Mouse (Mus musculus) midbrain, postnatal 0 days (tissue): ENCODE results near the gene Pltp. TPM values are rescaled to one million over a fixed set of nuclear protein-coding genes. Genes with fewer than 3 reads are reported as not detected.

Experiments
- ATAC-seq: fragments of 200-750 bp; cut with Nextera tagmentation; 2 replicates; pipeline ENCODE4 v1.8.0; 2017; ENCODE audit warnings: moderate number of reproducible peaks, mild to moderate bottlenecking, moderate TSS enrichment, moderate library complexity; ENCODE audit not compliant: low FRiP score
- DNase-seq: peaks from one replicate; pipeline ENCODE4 v3.0.0-alpha.2; 2015; ENCODE audit warnings: low spot score
- H3K27ac ChIP-seq: fragments of 300-500 bp; sonication (generic); 2 replicates; pipeline ENCODE4 v1.5.1; 2014; ENCODE audit warnings: low read depth, mild to moderate bottlenecking, low read length, mixed read lengths
- H3K27me3 ChIP-seq: fragments of 300-500 bp; sonication (generic); 2 replicates; pipeline ENCODE4 v1.6.1; 2014; ENCODE audit warnings: low read length, control low read depth, mixed read lengths; ENCODE audit not compliant: insufficient read depth
- H3K36me3 ChIP-seq: fragments of 300-500 bp; sonication (generic); 2 replicates; pipeline ENCODE4 v1.6.1; 2014; ENCODE audit warnings: low read length, control low read depth, mixed read lengths; ENCODE audit not compliant: insufficient read depth
- H3K4me1 ChIP-seq: fragments of 300-500 bp; sonication (generic); 2 replicates; pipeline ENCODE4 v1.6.1; 2014; ENCODE audit warnings: mild to moderate bottlenecking, control low read depth, antibody characterized with exemption, low read length, mixed read lengths; ENCODE audit not compliant: insufficient read depth
- H3K4me2 ChIP-seq: fragments of 300-500 bp; sonication (generic); 2 replicates; pipeline ENCODE4 v1.6.1; 2014; ENCODE audit warnings: low read depth, mild to moderate bottlenecking, low read length, mixed read lengths; ENCODE audit not compliant: poor library complexity, severe bottlenecking
- H3K4me3 ChIP-seq: fragments of 300-500 bp; sonication (generic); 2 replicates; pipeline ENCODE4 v1.5.1; 2014; ENCODE audit warnings: low read depth, mild to moderate bottlenecking, low read length, moderate library complexity
- H3K9ac ChIP-seq: fragments of 300-500 bp; sonication (generic); replicated peaks from 2 replicates; pipeline ENCODE4 v1.6.1; 2014; ENCODE audit warnings: mild to moderate bottlenecking, low read length, moderate library complexity, mixed read lengths; ENCODE audit not compliant: poor library complexity, severe bottlenecking
- H3K9me3 ChIP-seq: fragments of 300-500 bp; sonication (generic); 2 replicates; pipeline ENCODE4 v1.6.1; 2016; ENCODE audit warnings: low read length, control low read depth
- CTCF ChIP-seq: IDR thresholded peaks from 2 replicates; pipeline ENCODE4 v1.5.1; 2016; ENCODE audit warnings: antibody characterized with exemption, mild to moderate bottlenecking
- WGBS: fragments of 180-500 bp; shearing (Covaris S2); extraction: QIAGEN DNeasy Blood & Tissue Kit; methylation state at CpG from one replicate; pipeline ENCODE4 v1.1.7; 2014; 5-methylcytosine and 5-hydroxymethylcytosine counted together
- polyA plus RNA-seq: library from polyadenylated mRNA; unstranded; fragments of >200 nt; fragmentation: Nextera tagmentation; extraction: Ambion mirVana; gene quantifications from 2 replicates; pipeline ENCODE4 v1.2.1, GENCODE M21; 2015
- total RNA-seq: library from RNA; depleted of rRNA; stranded (reverse); fragments of >200 nt; gene quantifications from 2 replicates; pipeline ENCODE4 v1.2.3, GENCODE M21; 2014

The Pltp gene
- total and polyA plus RNA-seq, 2 experiments from 2014 or later = 55.5 to 85.5 TPM

GRCm38 (mm10) chr2:164874239-164874769 is 16.8 kb upstream of the Pltp start:
- H3K9ac ChIP-seq = no peak overlapping the region
- DNase-seq (no peak), ATAC-seq (no peak)
- no peak overlapping the region for H3K4me2 ChIP-seq
- H3K4me1 ChIP-seq = peaks cover 9% of the 10 kb centered on the region; the same call in 1 of the 2 replicates
- no peaks in the 10 kb centered on the region for H3K9me3 ChIP-seq
- no peak for TF ChIP-seq CTCF
- no peak overlapping the region for H3K27ac ChIP-seq
- WGBS = 43% methylated on average over 1 of the region's 1 CpGs
- H3K36me3 ChIP-seq = no peaks in the 10 kb centered on the region
- H3K4me3 ChIP-seq = no peak overlapping the region
- no peaks in the 10 kb centered on the region for H3K27me3 ChIP-seq

- Histone ChIP-seq H3K4me3 (no peak overlapping the region), H3K4me2 (no peak overlapping the region), H3K27me3 (no peaks in the 10 kb centered on the region), H3K9me3 (no peaks in the 10 kb centered on the region), H3K36me3 (no peaks in the 10 kb centered on the region), H3K9ac (no peak overlapping the region), H3K4me1 (peaks cover 6% of the 10 kb centered on the region; the same call in 1 of the 2 replicates), H3K27ac (no peak overlapping the region)
- no peak for DNase-seq
- no peak for ATAC-seq
- no peak for TF ChIP-seq CTCF
- 79% methylated on average over 3 of the region's 3 CpGs for WGBS
Observed at GRCm38 (mm10) chr2:164873621-164874020, 16.1 kb upstream of the Pltp start.

- TF ChIP-seq CTCF = no peak
- 56% methylated on average over 6 of the region's 6 CpGs for WGBS
- no peak for DNase-seq
- Histone ChIP-seq H3K27ac (no peak overlapping the region), H3K9ac (no peak overlapping the region), H3K4me1 (no peaks in the 10 kb centered on the region), H3K4me2 (no peak overlapping the region), H3K27me3 (no peaks in the 10 kb centered on the region), H3K9me3 (no peaks in the 10 kb centered on the region), H3K36me3 (no peaks in the 10 kb centered on the region), H3K4me3 (no peak overlapping the region)
- no peak for ATAC-seq
Observed at GRCm38 (mm10) chr2:164871602-164872303, 14.2 kb upstream of the Pltp start.

- 72% methylated on average over 7 of the region's 7 CpGs for WGBS
- TF ChIP-seq CTCF = no peak
- ATAC-seq = no peak
- Histone ChIP-seq H3K4me2 (no peak overlapping the region), H3K4me1 (no peaks in the 10 kb centered on the region), H3K4me3 (no peak overlapping the region), H3K27me3 (no peaks in the 10 kb centered on the region), H3K9ac (no peak overlapping the region), H3K36me3 (no peaks in the 10 kb centered on the region), H3K9me3 (no peaks in the 10 kb centered on the region), H3K27ac (no peak overlapping the region)
- no peak for DNase-seq
Observed at GRCm38 (mm10) chr2:164868491-164868890, 11.0 kb upstream of the Pltp start.

- TF ChIP-seq CTCF = peak; percentile 50
- H3K4me3 ChIP-seq = no peak overlapping the region
- H3K4me2 ChIP-seq = no peak overlapping the region
- no peaks in the 10 kb centered on the region for H3K27me3 ChIP-seq
- ATAC-seq = no peak
- H3K4me1 ChIP-seq = no peaks in the 10 kb centered on the region
- no peak overlapping the region for H3K9ac ChIP-seq
- no peaks in the 10 kb centered on the region for H3K9me3 ChIP-seq
- no peak overlapping the region for H3K27ac ChIP-seq
- DNase-seq = no peak
- no peaks in the 10 kb centered on the region for H3K36me3 ChIP-seq
- 95% methylated on average over 7 of the region's 7 CpGs for WGBS
Observed at GRCm38 (mm10) chr2:164867566-164867965, 10.1 kb upstream of the Pltp start.

GRCm38 (mm10) chr2:164866741-164867551 is 9.4 kb upstream of the Pltp start:
- H3K9ac ChIP-seq = no peak overlapping the region
- no peaks in the 10 kb centered on the region for H3K27me3 ChIP-seq
- DNase-seq = no peak
- no peak overlapping the region for H3K27ac ChIP-seq
- no peaks in the 10 kb centered on the region for H3K4me1 ChIP-seq
- no peak overlapping the region for H3K4me3 ChIP-seq
- no peak overlapping the region for H3K4me2 ChIP-seq
- no peaks in the 10 kb centered on the region for H3K9me3 ChIP-seq
- no peak for ATAC-seq
- H3K36me3 ChIP-seq = no peaks in the 10 kb centered on the region
- WGBS = 63% methylated on average over 16 of the region's 16 CpGs
- no peak for TF ChIP-seq CTCF
